Comparison of ENCODE assay signal across 10 mouse cellular contexts in the genomic region with DNA sequence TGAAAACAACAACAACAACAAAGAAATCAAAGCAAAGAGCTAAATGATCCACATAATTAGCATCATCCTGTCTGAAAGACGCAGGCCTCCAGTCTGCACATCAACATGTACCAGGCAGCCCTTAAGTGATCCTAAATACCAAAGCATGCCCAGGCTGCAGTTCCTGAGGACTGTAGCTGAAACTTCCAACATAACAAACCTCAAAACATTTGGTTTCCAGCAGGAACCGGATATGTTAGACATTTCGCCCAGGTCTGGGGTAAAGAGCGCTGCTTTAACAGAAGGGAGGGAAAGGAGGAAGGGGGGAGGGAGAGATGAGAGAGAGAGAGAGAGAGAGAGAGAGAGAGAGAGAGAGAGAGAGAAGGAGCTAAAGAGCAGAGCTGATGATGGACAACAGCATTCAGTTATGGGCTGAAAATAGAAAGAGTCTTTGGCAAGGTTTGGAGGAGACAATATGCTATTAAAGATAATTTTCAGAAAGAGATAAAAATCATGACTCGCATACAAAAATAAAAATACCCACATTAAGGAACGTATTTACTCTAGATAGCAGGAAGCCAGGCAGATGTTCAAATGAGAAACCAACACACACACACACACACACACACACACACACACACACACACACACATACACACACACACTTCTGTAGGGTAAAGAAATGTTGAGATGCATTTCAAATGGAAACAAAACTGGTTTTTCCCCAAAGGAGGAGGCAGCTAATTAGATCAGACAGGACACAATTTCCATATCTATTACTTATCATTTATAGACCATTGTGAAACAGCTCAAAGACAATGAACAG. TPM values are rescaled to one million over a fixed set of nuclear protein-coding genes. Genes with fewer than 3 reads are reported as not detected.
DNase-seq lines count a peak whose midpoint lies in the region; ATAC-seq and TF ChIP-seq lines count a peak whose summit lies in the region.
"Had no signal": no experiment of that assay in that cellular context is flagged by ENCODE, and none has a peak within 500 bp of the region (broad histone marks: within the 10 kb centered on the region; RNA-seq: fewer than 3 reads in every experiment).

No protein-coding gene starts in this region.

- intact Hi-C loops in heart, adult 2 months (cut with DNase I), result loop anchor here (2.0 kb wide), 1 partner anchor 27 kb away; no protein-coding TSS in a partner anchor
- intact Hi-C loops in heart, postnatal 25 days (cut with DNase I), result no loop called here

- no peaks in the 10 kb centered on the region for H3K27me3 ChIP-seq in heart, adult 2 months (ENCODE audit: control insufficient read depth, insufficient read depth, low read length)
- H3K27me3 ChIP-seq in kidney, embryonic 16.5 days (ENCODE audit: insufficient read depth, low read length), result no peaks in the 10 kb centered on the region

- H3K36me3 ChIP-seq in heart, adult 2 months (ENCODE audit: control insufficient read depth, insufficient read depth, low read length), result peaks cover 3% of the 10 kb centered on the region; the same call in 1 of the 2 replicates
- no peaks in the 10 kb centered on the region for H3K36me3 ChIP-seq in kidney, embryonic 16.5 days (ENCODE audit: insufficient read depth, low read length)
- H3K36me3 ChIP-seq in macrophage (ENCODE audit: inconsistent target), result no peaks in the 10 kb centered on the region

- DNase-seq in heart, adult 2 months, result no peak
- no peak for DNase-seq in heart, postnatal 25 days (ENCODE audit: low spot score)
- DNase-seq in kidney, postnatal 14 days, result no peak
- DNase-seq in brain, adult 2 months (ENCODE audit: low read depth, low spot score), result peak; percentile 17
- no peak for DNase-seq in kidney, postnatal 4 days
- DNase-seq in adrenal gland, adult (ENCODE audit: inconsistent age in 2 of 2, low spot score in 1 of 2), result no peak
- DNase-seq: kidney, postnatal 25 days had no signal

- no peak overlapping the region for H3K4me2 ChIP-seq in kidney, embryonic 16.5 days (replicated peaks; ENCODE audit: low read depth, low read length)

- peaks cover 2% of the 10 kb centered on the region for H3K4me1 ChIP-seq in heart, adult 2 months (ENCODE audit: control insufficient read depth, insufficient read depth, low read length)
- H3K4me1 ChIP-seq in kidney, embryonic 16.5 days (ENCODE audit: insufficient read depth, low read length), result peaks cover 19% of the 10 kb centered on the region

- no peak for TF ChIP-seq CTCF in heart, adult 2 months (IDR thresholded peaks at IDR 0.05)

- H3K9ac ChIP-seq in heart, adult 2 months (ENCODE audit: low read depth, low read length), result no peak overlapping the region
- H3K9ac ChIP-seq in kidney, embryonic 16.5 days (replicated peaks; ENCODE audit: low read length), result no peak overlapping the region; the same call in 1 of the 2 replicates
- H3K9ac ChIP-seq: liver, embryonic 14.5 days had no signal

- WGBS in heart, adult 2 months, result 17% methylated on average over 6 of the region's 6 CpGs
- WGBS in kidney, embryonic 16.5 days, result 64% methylated on average over 6 of the region's 6 CpGs
- WGBS in macrophage (ENCODE audit: missing documents), result 40% methylated on average over 3 of the region's 6 CpGs

- TF ChIP-seq POLR2A in heart, adult 2 months (IDR thresholded peaks at IDR 0.05; ENCODE audit: insufficient read depth, low read depth, low read length), result no peak

- TF ChIP-seq EP300 in heart, adult 2 months (IDR thresholded peaks at IDR 0.05; ENCODE audit: insufficient read depth, low read depth, low read length), result no peak

- peak overlapping the region; percentile 16; the same call in 1 of the 2 replicates for H3K27ac ChIP-seq in heart, adult 2 months
- H3K27ac ChIP-seq in kidney, embryonic 16.5 days (ENCODE audit: low read length), result peak overlapping the region; percentile 57; the same call in 1 of the 2 replicates
- H3K27ac ChIP-seq in macrophage, result peak overlapping the region; percentile 46
- H3K27ac ChIP-seq: liver, embryonic 14.5 days had no signal

- ATAC-seq in kidney, embryonic 16.5 days (ENCODE audit: low FRiP score, low TSS enrichment), result no peak

- no peak overlapping the region for H3K4me3 ChIP-seq in heart, adult 2 months
- no peak overlapping the region for H3K4me3 ChIP-seq in kidney, embryonic 16.5 days (ENCODE audit: low read length)
- H3K4me3 ChIP-seq in macrophage (ENCODE audit: inconsistent target), result no peak overlapping the region

- no peaks in the 10 kb centered on the region for H3K9me3 ChIP-seq in kidney, embryonic 16.5 days (ENCODE audit: low read length)

- H3K79me2 ChIP-seq in heart, adult 2 months (replicated peaks; ENCODE audit: control insufficient read depth, insufficient read depth, low read length), result no peaks in the 10 kb centered on the region
- H3K79me2 ChIP-seq in macrophage (ENCODE audit: inconsistent target), result no peaks in the 10 kb centered on the region

RNA-seq across cellular contexts. Expression of a gene that starts 49.5 kb away (rescaled TPM):
- 100 to 1,000 TPM; 354 to 451 TPM for total RNA-seq in heart, adult 2 months (2021)
- 522 and 708 TPM in 2 replicates for polyA plus RNA-seq in heart, adult 2 months (2012; rRNA removed)
- 100 to 1,000 TPM; 390 to 430 TPM for total RNA-seq in heart, postnatal 25 days (2021)
- 8.4 and 8.8 TPM in 2 replicates for polyA plus RNA-seq in kidney, embryonic 16.5 days (2015; fragmentation: Nextera tagmentation; extraction: Ambion mirVana)
- 10 to 100 TPM in 1 of 26 experiments, 1 to 10 TPM in 25; 1.2 to 13.3 (median 3.1) TPM for total RNA-seq in macrophage (2018; cell fraction: chromatin; rRNA removed)
- total RNA-seq in macrophage (2018; cell fraction: cytosol; rRNA removed), result 10 to 100 TPM; 12.3 to 39.9 (median 24.0) TPM
- total RNA-seq in macrophage (2018; cell fraction: nucleus; rRNA removed), result 10 to 100 TPM in 18 of 26 experiments, 1 to 10 TPM in 8; 5.6 to 31.9 (median 11.8) TPM
- polyA plus RNA-seq in macrophage (2018), result 28.0 to 32.2 TPM (median 30.6 TPM) in 3 replicates

Comparison
In these comparisons a context has a peak if more than half of its experiments do, and no peak if none do; other contexts are left out.
1. RNA of a gene that starts 49.5 kb away (polyA plus RNA-seq): 522 to 708 TPM in heart, adult 2 months; 28.0 to 32.2 TPM in macrophage and 8.4 to 8.8 TPM in kidney, embryonic 16.5 days; every median in the first group is over 10 times any median in the second.
2. Peak in every context shown above with its lines, with median percentiles within 50 percentile points of each other: H3K27ac ChIP-seq.